Mouse (Mus musculus): ENCODE measurements around the gene Erc2. TPM values are rescaled to one million over a fixed set of nuclear protein-coding genes. Genes with fewer than 3 reads are reported as not detected.

The Erc2 gene
- polyA plus RNA-seq, 1 experiment from 2014 or later, result 5.7 TPM

DNA sequence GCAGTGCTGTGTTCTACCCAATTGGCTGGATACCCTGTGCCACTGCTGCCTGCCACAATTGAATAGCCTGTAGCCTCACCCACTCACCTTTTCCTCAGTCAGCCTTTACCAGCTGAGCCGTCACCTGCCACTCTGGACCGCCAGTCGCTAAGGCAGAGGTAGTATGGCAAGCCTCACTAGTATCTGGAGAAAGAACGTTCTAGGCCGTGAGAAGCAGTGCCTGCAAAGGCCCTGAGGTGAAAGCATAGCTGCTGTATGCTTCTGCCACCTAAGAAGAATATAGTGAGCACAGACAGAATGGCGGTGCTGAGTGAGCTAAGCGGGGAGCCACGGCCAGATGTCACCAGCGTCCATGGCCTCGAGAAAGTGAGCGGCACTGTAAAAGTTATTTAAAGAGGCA is 798.4 kb downstream of the Erc2 start:
- H3K4me3 ChIP-seq (ENCODE audit: low read depth, low read length), result no peak overlapping the region
- H3K36me3 ChIP-seq (ENCODE audit: control insufficient read depth, insufficient read depth, low read length), result no peaks in the 10 kb centered on the region
- H3K9me3 ChIP-seq (ENCODE audit: control insufficient read depth, low read length), result no peaks in the 10 kb centered on the region
- no peak overlapping the region for H3K9ac ChIP-seq (ENCODE audit: low read length)
- 80% methylated on average over 11 of the region's 11 CpGs for WGBS
- no peak overlapping the region for H3K27ac ChIP-seq (replicated peaks; ENCODE audit: low read depth, low read length)
- no peak for ATAC-seq (ENCODE audit: insufficient number of reproducible peaks, low FRiP score, low TSS enrichment, low read depth)
- H3K4me2 ChIP-seq (ENCODE audit: low read depth, severe bottlenecking), result no peak overlapping the region
- no peaks in the 10 kb centered on the region for H3K27me3 ChIP-seq (ENCODE audit: control insufficient read depth, insufficient read depth, low read length)
- no peak for DNase-seq (ENCODE audit: low spot score)
- peaks cover 23% of the 10 kb centered on the region for H3K4me1 ChIP-seq (ENCODE audit: control insufficient read depth, insufficient read depth, low read length)

DNA sequence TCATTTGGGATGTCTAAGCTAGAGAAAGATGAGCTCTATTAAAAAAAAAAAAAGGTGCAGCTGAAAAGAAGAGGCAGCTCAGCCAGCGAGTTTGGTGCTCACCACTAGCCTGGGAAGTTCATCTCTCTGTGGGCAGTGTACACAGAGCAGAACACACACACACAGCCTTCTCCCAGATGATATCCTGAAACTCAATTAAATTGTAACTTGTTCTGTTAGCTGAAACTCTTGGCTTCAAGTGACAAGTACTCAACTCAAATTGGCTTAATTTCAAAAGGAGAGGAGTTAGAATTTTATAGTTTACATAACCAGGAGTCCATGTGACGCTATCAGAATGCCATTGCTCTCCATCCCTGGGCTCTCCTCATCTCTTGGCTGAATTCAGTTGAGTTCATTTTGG is 804.4 kb downstream of the Erc2 start:
- no peaks in the 10 kb centered on the region for H3K36me3 ChIP-seq (ENCODE audit: control insufficient read depth, insufficient read depth, low read length)
- DNase-seq (ENCODE audit: low spot score) (no peak), ATAC-seq (ENCODE audit: insufficient number of reproducible peaks, low FRiP score, low TSS enrichment, low read depth) (no peak)
- H3K27ac ChIP-seq (replicated peaks; ENCODE audit: low read depth, low read length), result no peak overlapping the region
- H3K4me1 ChIP-seq (ENCODE audit: control insufficient read depth, insufficient read depth, low read length), result 0 out of 2 replicates have a peak, but pooled peaks cover 3% of the 10 kb centered on the region
- H3K27me3 ChIP-seq (ENCODE audit: control insufficient read depth, insufficient read depth, low read length), result no peaks in the 10 kb centered on the region
- H3K9ac ChIP-seq (ENCODE audit: low read length), result no peak overlapping the region
- WGBS, result 83% methylated on average over 2 of the region's 2 CpGs
- H3K4me2 ChIP-seq (ENCODE audit: low read depth, severe bottlenecking), result no peak overlapping the region
- no peaks in the 10 kb centered on the region for H3K9me3 ChIP-seq (ENCODE audit: control insufficient read depth, low read length)
- no peak overlapping the region for H3K4me3 ChIP-seq (ENCODE audit: low read depth, low read length)

GRCm38 (mm10) chr14:28431703-28432309 is 809.6 kb downstream of the Erc2 start:
- Histone ChIP-seq H3K27ac (replicated peaks; ENCODE audit: low read depth, low read length) (no peak overlapping the region), H3K4me3 (ENCODE audit: low read depth, low read length) (no peak overlapping the region), H3K36me3 (ENCODE audit: control insufficient read depth, insufficient read depth, low read length) (no peaks in the 10 kb centered on the region), H3K27me3 (ENCODE audit: control insufficient read depth, insufficient read depth, low read length) (no peaks in the 10 kb centered on the region), H3K9me3 (ENCODE audit: control insufficient read depth, low read length) (no peaks in the 10 kb centered on the region), H3K9ac (ENCODE audit: low read length) (no peak overlapping the region), H3K4me2 (ENCODE audit: low read depth, severe bottlenecking) (no peak overlapping the region), H3K4me1 (ENCODE audit: control insufficient read depth, insufficient read depth, low read length) (peaks cover 10% of the 10 kb centered on the region)
- WGBS, result 88% methylated on average over 7 of the region's 7 CpGs
- DNase-seq (ENCODE audit: low spot score) (no peak), ATAC-seq (ENCODE audit: insufficient number of reproducible peaks, low FRiP score, low TSS enrichment, low read depth) (no peak)

DNA sequence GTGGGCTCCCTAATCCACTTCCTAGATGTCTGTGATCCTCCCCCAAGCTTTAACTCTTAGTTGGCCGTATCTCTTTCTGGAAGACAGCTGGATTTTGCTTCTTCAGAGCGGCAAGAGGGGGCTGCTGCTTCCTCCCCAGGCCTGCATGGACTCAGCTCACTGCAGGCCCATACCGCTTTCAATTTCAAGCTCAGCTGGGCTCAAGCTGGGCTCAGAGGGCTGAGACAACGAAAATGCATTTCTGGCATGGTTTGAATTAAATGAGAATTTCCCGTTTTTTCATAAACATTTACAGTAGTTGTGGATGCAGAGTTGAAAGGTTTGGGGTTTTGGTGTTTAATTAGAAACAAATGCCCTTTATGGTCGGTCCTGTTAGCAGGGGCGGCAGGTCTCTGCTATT is 812.8 kb downstream of the Erc2 start:
- no peak overlapping the region for H3K4me2 ChIP-seq (ENCODE audit: low read depth, severe bottlenecking)
- no peaks in the 10 kb centered on the region for H3K36me3 ChIP-seq (ENCODE audit: control insufficient read depth, insufficient read depth, low read length)
- no peak overlapping the region for H3K9ac ChIP-seq (ENCODE audit: low read length)
- 23% methylated on average over 7 of the region's 7 CpGs for WGBS
- H3K27me3 ChIP-seq (ENCODE audit: control insufficient read depth, insufficient read depth, low read length), result no peaks in the 10 kb centered on the region
- peaks cover 20% of the 10 kb centered on the region for H3K4me1 ChIP-seq (ENCODE audit: control insufficient read depth, insufficient read depth, low read length)
- peak overlapping the region; percentile 37 for H3K27ac ChIP-seq (replicated peaks; ENCODE audit: low read depth, low read length)
- H3K9me3 ChIP-seq (ENCODE audit: control insufficient read depth, low read length), result no peaks in the 10 kb centered on the region
- H3K4me3 ChIP-seq (ENCODE audit: low read depth, low read length), result no peak overlapping the region
- no peak for DNase-seq (ENCODE audit: low spot score)
- no peak for ATAC-seq (ENCODE audit: insufficient number of reproducible peaks, low FRiP score, low TSS enrichment, low read depth)

- H3K9me3 ChIP-seq (ENCODE audit: control insufficient read depth, low read length), result no peaks in the 10 kb centered on the region
- no peak overlapping the region for H3K9ac ChIP-seq (ENCODE audit: low read length)
- H3K4me2 ChIP-seq (ENCODE audit: low read depth, severe bottlenecking), result no peak overlapping the region
- no peaks in the 10 kb centered on the region for H3K27me3 ChIP-seq (ENCODE audit: control insufficient read depth, insufficient read depth, low read length)
- H3K36me3 ChIP-seq (ENCODE audit: control insufficient read depth, insufficient read depth, low read length), result no peaks in the 10 kb centered on the region
- peak overlapping the region; percentile 38; the same call in 1 of the 2 replicates for H3K27ac ChIP-seq (replicated peaks; ENCODE audit: low read depth, low read length)
- ATAC-seq (ENCODE audit: insufficient number of reproducible peaks, low FRiP score, low TSS enrichment, low read depth) (no peak), DNase-seq (ENCODE audit: low spot score) (peak; percentile 47)
- 43% methylated on average over 6 of the region's 6 CpGs for WGBS
- H3K4me1 ChIP-seq (ENCODE audit: control insufficient read depth, insufficient read depth, low read length), result peaks cover 42% of the 10 kb centered on the region
- no peak overlapping the region for H3K4me3 ChIP-seq (ENCODE audit: low read depth, low read length)
Measured at GRCm38 (mm10) chr14:28439171-28439570, 816.9 kb downstream of the Erc2 start.

DNA sequence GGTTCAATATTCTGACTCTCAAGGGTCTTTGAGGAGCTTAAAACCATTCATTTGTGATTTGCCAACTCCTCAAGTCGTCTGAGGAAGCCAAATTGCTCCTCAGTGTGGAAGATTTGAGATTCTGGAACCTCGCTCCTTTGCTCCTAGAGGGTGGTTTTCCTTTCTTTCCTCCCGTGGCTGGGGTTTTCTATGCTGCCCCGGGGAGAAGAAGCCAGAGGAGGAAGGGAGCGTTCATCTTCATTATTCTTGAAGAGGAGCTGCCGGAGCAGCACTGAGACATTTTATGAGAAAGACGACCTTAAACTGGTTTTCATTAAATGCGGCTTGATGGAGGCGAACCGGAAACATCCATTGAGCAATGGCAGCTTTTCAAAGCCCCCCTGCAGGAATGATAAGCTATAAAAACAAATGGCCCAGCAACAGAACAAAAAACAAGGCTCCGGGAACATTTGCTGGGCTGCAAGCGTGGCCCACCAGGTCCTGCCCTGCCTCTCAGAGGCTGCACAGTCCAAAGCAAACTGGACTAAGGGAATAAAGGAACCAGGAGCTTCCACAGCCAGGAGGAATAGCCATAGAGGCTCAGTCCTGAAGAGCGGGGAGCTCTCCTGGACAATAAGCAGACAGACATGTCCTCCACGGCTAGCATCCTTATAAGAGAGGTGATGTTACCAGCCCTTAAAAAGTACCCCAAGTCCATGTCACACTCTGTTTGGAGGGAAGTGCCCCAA is 819.2 kb downstream of the Erc2 start:
- no peak for ATAC-seq (ENCODE audit: insufficient number of reproducible peaks, low FRiP score, low TSS enrichment, low read depth)
- Histone ChIP-seq H3K4me2 (ENCODE audit: low read depth, severe bottlenecking) (no peak overlapping the region), H3K27ac (replicated peaks; ENCODE audit: low read depth, low read length) (0 out of 2 replicates have a peak overlapping the region, but pooled peaks have one; percentile 51), H3K9me3 (ENCODE audit: control insufficient read depth, low read length) (no peaks in the 10 kb centered on the region), H3K27me3 (ENCODE audit: control insufficient read depth, insufficient read depth, low read length) (no peaks in the 10 kb centered on the region), H3K4me3 (ENCODE audit: low read depth, low read length) (no peak overlapping the region), H3K36me3 (ENCODE audit: control insufficient read depth, insufficient read depth, low read length) (no peaks in the 10 kb centered on the region), H3K9ac (ENCODE audit: low read length) (no peak overlapping the region), H3K4me1 (ENCODE audit: control insufficient read depth, insufficient read depth, low read length) (peaks cover 31% of the 10 kb centered on the region)
- no peak for DNase-seq (ENCODE audit: low spot score)
- 17% methylated on average over 14 of the region's 14 CpGs for WGBS

- 78% methylated on average over 7 of the region's 7 CpGs for WGBS
- Histone ChIP-seq H3K4me2 (ENCODE audit: low read depth, severe bottlenecking) (no peak overlapping the region), H3K4me1 (ENCODE audit: control insufficient read depth, insufficient read depth, low read length) (peaks cover 31% of the 10 kb centered on the region), H3K9me3 (ENCODE audit: control insufficient read depth, low read length) (no peaks in the 10 kb centered on the region), H3K4me3 (ENCODE audit: low read depth, low read length) (no peak overlapping the region), H3K27ac (replicated peaks; ENCODE audit: low read depth, low read length) (no peak overlapping the region), H3K36me3 (ENCODE audit: control insufficient read depth, insufficient read depth, low read length) (no peaks in the 10 kb centered on the region), H3K27me3 (ENCODE audit: control insufficient read depth, insufficient read depth, low read length) (no peaks in the 10 kb centered on the region), H3K9ac (ENCODE audit: low read length) (no peak overlapping the region)
- ATAC-seq (ENCODE audit: insufficient number of reproducible peaks, low FRiP score, low TSS enrichment, low read depth) (no peak), DNase-seq (ENCODE audit: low spot score) (no peak)
Measured at GRCm38 (mm10) chr14:28443254-28443944, 821.2 kb downstream of the Erc2 start.

GRCm38 (mm10) chr14:28445737-28446136 is 823.5 kb downstream of the Erc2 start:
- H3K27me3 ChIP-seq (ENCODE audit: control insufficient read depth, insufficient read depth, low read length), result no peaks in the 10 kb centered on the region
- H3K9me3 ChIP-seq (ENCODE audit: control insufficient read depth, low read length), result no peaks in the 10 kb centered on the region
- no peaks in the 10 kb centered on the region for H3K36me3 ChIP-seq (ENCODE audit: control insufficient read depth, insufficient read depth, low read length)
- ATAC-seq (ENCODE audit: insufficient number of reproducible peaks, low FRiP score, low TSS enrichment, low read depth) (no peak), DNase-seq (ENCODE audit: low spot score) (no peak)
- H3K27ac ChIP-seq (replicated peaks; ENCODE audit: low read depth, low read length), result no peak overlapping the region
- H3K4me2 ChIP-seq (ENCODE audit: low read depth, severe bottlenecking), result no peak overlapping the region
- WGBS, result 68% methylated on average over 6 of the region's 6 CpGs
- H3K9ac ChIP-seq (ENCODE audit: low read length), result no peak overlapping the region
- H3K4me1 ChIP-seq (ENCODE audit: control insufficient read depth, insufficient read depth, low read length), result peaks cover 23% of the 10 kb centered on the region
- H3K4me3 ChIP-seq (ENCODE audit: low read depth, low read length), result no peak overlapping the region
